Mouse (Mus musculus): ENCODE results near the gene Jph3.

DNA sequence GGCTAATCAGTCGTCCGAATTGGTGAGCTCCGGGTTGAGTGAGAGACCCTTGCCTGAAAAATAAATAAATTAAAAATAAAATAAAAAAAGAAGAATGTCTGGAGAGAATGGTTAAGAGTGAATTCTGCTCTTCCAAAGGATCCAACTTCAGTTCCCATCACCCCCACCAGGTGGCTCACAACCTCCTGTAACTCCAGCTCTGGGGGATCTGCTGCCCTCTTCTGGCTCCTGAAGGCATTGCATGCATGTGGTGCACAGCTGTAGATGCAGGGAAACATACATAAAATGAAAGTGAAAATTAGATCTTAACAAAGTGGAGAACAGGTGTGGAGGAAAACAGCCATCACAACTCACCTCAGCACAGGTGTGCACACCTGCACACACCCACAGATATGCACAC is 22.0 kb downstream of the Jph3 start:
- TF ChIP-seq CTCF (IDR thresholded peaks at IDR 0.05) (peak; percentile 82), EP300 (IDR thresholded peaks at IDR 0.05; ENCODE audit: insufficient read depth, low read depth, low read length) (no peak), POLR2A (IDR thresholded peaks at IDR 0.05; ENCODE audit: insufficient read depth, low read depth, low read length) (no peak)

Measured in heart, adult 2 months (tissue).